Mouse (Mus musculus) myocyte (in vitro differentiated cells): ENCODE data around the gene Sept11. TPM values are rescaled to one million over a fixed set of nuclear protein-coding genes. Genes with fewer than 3 reads are reported as not detected.

Experiments
- H3K27me3 ChIP-seq: one replicate; pipeline ENCODE4 v1.6.1; 2011; ENCODE audit not compliant: control insufficient read depth, insufficient read depth, insufficient read length
- H3K36me3 ChIP-seq: one replicate; pipeline ENCODE4 v1.6.1; 2011; ENCODE audit not compliant: control insufficient read depth, insufficient read depth
- H3K4me2 ChIP-seq: one replicate; pipeline ENCODE4 v1.6.1; 2011; ENCODE audit warnings: low read depth, control low read depth
- H3K4me3 ChIP-seq: one replicate; pipeline ENCODE4 v1.5.1; 2011; ENCODE audit warnings: mild to moderate bottlenecking, control low read depth, moderate library complexity
- H3K79me2 ChIP-seq: one replicate; pipeline ENCODE4 v1.6.1; 2011; ENCODE audit not compliant: control insufficient read depth, insufficient read depth
- H3ac ChIP-seq: one replicate; pipeline ENCODE4 v1.6.1; 2011; ENCODE audit not compliant: control insufficient read depth, insufficient read length
- CEBPB ChIP-seq: IDR thresholded peaks from 2 replicates; pipeline ENCODE4 v1.6.1; 2011; ENCODE audit warnings: mild to moderate bottlenecking, moderate library complexity; ENCODE audit not compliant: poor library complexity, insufficient read depth, severe bottlenecking
- E2F4 ChIP-seq: IDR thresholded peaks from one replicate; pipeline ENCODE4 v1.6.1; 2011; ENCODE audit warnings: mild to moderate bottlenecking, control low read depth, moderate library complexity; ENCODE audit not compliant: insufficient read depth
- MAX ChIP-seq: IDR thresholded peaks from one replicate; pipeline ENCODE4 v1.6.1; 2011; ENCODE audit warnings: low read depth, mild to moderate bottlenecking, control low read depth
- MYOD1 ChIP-seq, 3 experiments: IDR thresholded peaks; one replicate each; pipeline ENCODE4 v1.6.1; 2011; ENCODE audit warnings: control low read depth in 2 of 3, low read depth in 2 of 3, mild to moderate bottlenecking in 2 of 3, moderate library complexity in 1 of 3; ENCODE audit not compliant: insufficient read length in 2 of 3, control insufficient read depth in 1 of 3
- MYOG ChIP-seq, 3 experiments: IDR thresholded peaks; one replicate each; pipeline ENCODE4 v1.6.1; 2011; ENCODE audit warnings: control low read depth in 2 of 3, low read depth in 2 of 3, mild to moderate bottlenecking in 2 of 3; ENCODE audit not compliant: insufficient read length in 2 of 3, control insufficient read depth in 1 of 3, insufficient read depth in 1 of 3
- POLR2A ChIP-seq: IDR thresholded peaks from one replicate; pipeline ENCODE4 v1.6.1; 2011; ENCODE audit warnings: low read depth, mild to moderate bottlenecking, control low read depth, moderate library complexity; ENCODE audit not compliant: insufficient read length
- POLR2AphosphoS2 ChIP-seq: IDR thresholded peaks from one replicate; pipeline ENCODE4 v1.6.1; 2011; ENCODE audit warnings: low read depth, control low read depth; ENCODE audit not compliant: insufficient read length
- REST ChIP-seq: IDR thresholded peaks from one replicate; pipeline ENCODE4 v1.6.1; 2011; ENCODE audit warnings: mild to moderate bottlenecking, control low read depth, moderate library complexity; ENCODE audit not compliant: insufficient read depth, insufficient read length
- SRF ChIP-seq: IDR thresholded peaks from one replicate; pipeline ENCODE4 v1.6.1; 2011; ENCODE audit warnings: low read depth; ENCODE audit not compliant: control insufficient read depth, insufficient read length
- TCF12 ChIP-seq: IDR thresholded peaks from one replicate; pipeline ENCODE4 v1.6.1; 2011; ENCODE audit warnings: mild to moderate bottlenecking, control low read depth; ENCODE audit not compliant: poor library complexity, insufficient read depth, severe bottlenecking
- TCF3 ChIP-seq: IDR thresholded peaks from one replicate; pipeline ENCODE4 v1.6.1; 2011; ENCODE audit warnings: low read depth, control low read depth; ENCODE audit not compliant: insufficient read length
- USF1 ChIP-seq: IDR thresholded peaks from one replicate; pipeline ENCODE4 v1.6.1; 2011; ENCODE audit warnings: low read depth, mild to moderate bottlenecking, control low read depth, moderate library complexity
- polyA plus RNA-seq: library from polyadenylated mRNA; unstranded; fragments of >200 nt; fragmentation: generic; extraction: Trizol; gene quantifications from one replicate; pipeline ENCODE4 v1.2.1, GENCODE M21; 2012; ENCODE audit warnings: missing spikeins

Sept11 gene
- polyA plus RNA-seq, 1 experiment = 114 TPM

GRCm38 (mm10) chr5:93149969-93150777 is 56.9 kb downstream of the Sept11 start:
- Histone ChIP-seq H3ac (no peak overlapping the region), H3K4me3 (no peak overlapping the region), H3K4me2 (no peak overlapping the region), H3K36me3 (peaks cover 26% of the 10 kb centered on the region), H3K79me2 (peaks cover 19% of the 10 kb centered on the region), H3K27me3 (no peaks in the 10 kb centered on the region)
- TF ChIP-seq SRF = no peak
- TF ChIP-seq POLR2AphosphoS2 = no peak
- TF ChIP-seq CEBPB = no peak
- TF ChIP-seq MYOG (IDR thresholded peaks at IDR 0.05; ENCODE audit: control insufficient read depth in 1 of 3, insufficient read depth in 1 of 3, insufficient read length in 2 of 3, low read depth in 2 of 3) = no peak
- no peak for TF ChIP-seq E2F4
- no peak for TF ChIP-seq REST
- TF ChIP-seq MYOD1 (IDR thresholded peaks at IDR 0.05; ENCODE audit: control insufficient read depth in 1 of 3, insufficient read length in 2 of 3, low read depth in 2 of 3) = no peak
- no peak for TF ChIP-seq MAX
- TF ChIP-seq TCF12 = no peak
- TF ChIP-seq USF1 = no peak
- no peak for TF ChIP-seq POLR2A
- no peak for TF ChIP-seq TCF3

- Histone ChIP-seq H3ac (no peak overlapping the region), H3K4me3 (no peak overlapping the region), H3K36me3 (peaks cover 22% of the 10 kb centered on the region), H3K79me2 (peaks cover under 1% of the 10 kb centered on the region), H3K4me2 (no peak overlapping the region), H3K27me3 (no peaks in the 10 kb centered on the region)
- TF ChIP-seq REST (no peak), E2F4 (no peak), MYOD1 (IDR thresholded peaks at IDR 0.05; ENCODE audit: control insufficient read depth in 1 of 3, insufficient read length in 2 of 3, low read depth in 2 of 3) (no peak), MYOG (IDR thresholded peaks at IDR 0.05; ENCODE audit: control insufficient read depth in 1 of 3, insufficient read depth in 1 of 3, insufficient read length in 2 of 3, low read depth in 2 of 3) (no peak), TCF3 (no peak), SRF (no peak), TCF12 (no peak), POLR2AphosphoS2 (no peak), POLR2A (no peak), CEBPB (no peak), USF1 (no peak), MAX (no peak)
Measured at GRCm38 (mm10) chr5:93151985-93152384, 58.7 kb downstream of the Sept11 start.

DNA sequence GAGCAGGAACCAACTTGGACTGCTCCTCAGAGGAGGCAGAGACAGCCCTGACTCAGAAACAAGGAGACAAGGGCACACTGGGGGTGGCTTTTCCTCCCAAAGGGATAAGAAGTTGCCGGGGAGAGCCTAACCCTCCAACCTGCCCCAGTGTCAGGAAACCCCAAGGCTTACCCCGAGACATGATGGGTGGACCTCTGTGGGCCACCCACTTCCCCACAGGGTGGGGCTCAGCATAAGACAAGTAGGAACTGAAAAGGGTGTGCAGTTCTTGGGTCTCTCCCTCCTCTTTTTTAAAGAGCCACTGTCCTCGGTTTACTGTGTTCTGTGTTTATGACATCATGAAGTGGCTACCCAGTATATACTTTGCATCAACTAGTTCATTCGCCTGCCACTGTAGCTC is 59.2 kb downstream of the Sept11 start:
- H3K4me3 ChIP-seq = no peak overlapping the region
- no peak overlapping the region for H3K4me2 ChIP-seq
- peaks cover 23% of the 10 kb centered on the region for H3K36me3 ChIP-seq
- H3ac ChIP-seq = no peak overlapping the region
- no peaks in the 10 kb centered on the region for H3K27me3 ChIP-seq
- no peak for TF ChIP-seq TCF12
- no peak for TF ChIP-seq SRF
- no peak for TF ChIP-seq CEBPB
- no peak for TF ChIP-seq USF1
- no peak for TF ChIP-seq POLR2AphosphoS2
- no peak for TF ChIP-seq TCF3
- no peak for TF ChIP-seq E2F4
- no peak for TF ChIP-seq MAX
- TF ChIP-seq POLR2A = no peak
- TF ChIP-seq REST = no peak
- no peak for TF ChIP-seq MYOD1 (IDR thresholded peaks at IDR 0.05; ENCODE audit: control insufficient read depth in 1 of 3, insufficient read length in 2 of 3, low read depth in 2 of 3)
- no peak for TF ChIP-seq MYOG (IDR thresholded peaks at IDR 0.05; ENCODE audit: control insufficient read depth in 1 of 3, insufficient read depth in 1 of 3, insufficient read length in 2 of 3, low read depth in 2 of 3)
- H3K79me2 ChIP-seq = no peaks in the 10 kb centered on the region

- TF ChIP-seq MYOD1 (IDR thresholded peaks at IDR 0.05; ENCODE audit: control insufficient read depth in 1 of 3, insufficient read length in 2 of 3, low read depth in 2 of 3) (no peak), REST (no peak), POLR2A (no peak), MAX (no peak), SRF (no peak)
- Histone ChIP-seq H3K36me3 (peaks cover 30% of the 10 kb centered on the region), H3K79me2 (no peaks in the 10 kb centered on the region), H3K27me3 (no peaks in the 10 kb centered on the region), H3K4me2 (no peak overlapping the region), H3K4me3 (no peak overlapping the region), H3ac (no peak overlapping the region)
Measured at GRCm38 (mm10) chr5:93154401-93154800, 61.2 kb downstream of the Sept11 start.
